Mouse (Mus musculus) megakaryocyte, adult 5-6 weeks (primary cell): Measurements from ENCODE around the gene Ppib. TPM values are rescaled to one million over a fixed set of nuclear protein-coding genes. Genes with fewer than 3 reads are reported as not detected.

Source experiments
- ATAC-seq: 2 replicates; pipeline ENCODE4 v1.8.0; 2016; ENCODE audit warnings: mild to moderate bottlenecking, inconsistent platforms; ENCODE audit not compliant: poor library complexity, severe bottlenecking
- total RNA-seq, 2 experiments: library from RNA; stranded (forward) in 1 of 2; stranded (reverse) in 1 of 2; fragments of 153-499, 151-499 nt in 1 of 2; fragments of 221-1000, 200-1000 nt in 1 of 2; gene quantifications; 2 replicates each; pipeline versions ENCODE4 v1.2.3 to v1.2.4; 2015 to 2017

Ppib gene
- total RNA-seq, 2 experiments from 2014 or later, result 420 to 751 TPM

GRCm38 (mm10) chr9:66072754-66073153 lies 12.7 kb downstream of the Ppib start:
- no peak for ATAC-seq

GRCm38 (mm10) chr9:66078072-66078471 lies 18.1 kb downstream of the Ppib start:
- no peak for ATAC-seq

- no peak for ATAC-seq
Observed at GRCm38 (mm10) chr9:66078493-66078892, 18.5 kb downstream of the Ppib start.

GRCm38 (mm10) chr9:66080804-66081459 lies 20.9 kb downstream of the Ppib start:
- no peak for ATAC-seq

GRCm38 (mm10) chr9:66081999-66082398 lies 22.0 kb downstream of the Ppib start:
- ATAC-seq, result peak; percentile 67

GRCm38 (mm10) chr9:66084171-66084570 lies 24.1 kb downstream of the Ppib start:
- ATAC-seq, result no peak

- ATAC-seq, result no peak
Observed at GRCm38 (mm10) chr9:66087062-66087461, 27.0 kb downstream of the Ppib start.

- ATAC-seq, result no peak; the same call in 1 of the 2 replicates
Observed at GRCm38 (mm10) chr9:66088411-66088810, 28.4 kb downstream of the Ppib start.

- no peak for ATAC-seq
Observed at GRCm38 (mm10) chr9:66090593-66091244, 30.7 kb downstream of the Ppib start.

GRCm38 (mm10) chr9:66091327-66092231 lies 31.6 kb downstream of the Ppib start:
- ATAC-seq, result no peak

- ATAC-seq, result no peak
Observed at GRCm38 (mm10) chr9:66092664-66093063, 32.6 kb downstream of the Ppib start.

GRCm38 (mm10) chr9:66101577-66101976 lies 41.6 kb downstream of the Ppib start:
- ATAC-seq, result no peak

GRCm38 (mm10) chr9:66102668-66103067 lies 42.6 kb downstream of the Ppib start:
- ATAC-seq, result no peak

GRCm38 (mm10) chr9:66104601-66105000 lies 44.6 kb downstream of the Ppib start:
- no peak for ATAC-seq

- no peak for ATAC-seq
Observed at GRCm38 (mm10) chr9:66105168-66105567, 45.1 kb downstream of the Ppib start.

- no peak for ATAC-seq
Observed at GRCm38 (mm10) chr9:66109574-66109973, 49.6 kb downstream of the Ppib start.

GRCm38 (mm10) chr9:66110126-66110525 lies 50.1 kb downstream of the Ppib start:
- ATAC-seq, result no peak

GRCm38 (mm10) chr9:66110611-66111379 lies 50.8 kb downstream of the Ppib start:
- ATAC-seq, result no peak

GRCm38 (mm10) chr9:66114341-66114740 lies 54.3 kb downstream of the Ppib start:
- ATAC-seq, result peak; percentile 95
